Mouse (Mus musculus) frontal cortex, postnatal 10 days (tissue): Measurements from ENCODE around the gene Acvr2b.
A peak's percentile ranks its signal among the peaks of the same experiment; 100 is the strongest.
"Not testable (repeated sequence)": the region's sequence is repeated elsewhere in the genome, so short reads cannot be mapped to it uniquely, and the experiment has no call there.

ENCODE experiments used
- DNase-seq, 2 experiments: peaks; one replicate each; pipeline ENCODE4 v3.0.0; 2022; ENCODE audit warnings: low spot score in 2 of 2, mixed read lengths in 1 of 2

The Acvr2b gene

GRCm38 (mm10) chr9:119401801-119402214, at the start of gene Acvr2b:
Acvr2b (plus strand) TSS chr9:119402118.
- DNase-seq, result peak; percentile 91 to 93

- DNase-seq, result no peak
Measured at GRCm38 (mm10) chr9:119353926-119354325, 48.0 kb upstream of the Acvr2b start.

GRCm38 (mm10) chr9:119355943-119356342, 46.0 kb upstream of the Acvr2b start:
- no peak for DNase-seq

- DNase-seq, result peak; percentile 74 to 86
Measured at GRCm38 (mm10) chr9:119357331-119358057, 44.4 kb upstream of the Acvr2b start, which contains the start of gene Xylb. Xylb (plus strand) TSS chr9:119357381.

- DNase-seq, result no peak
Measured at GRCm38 (mm10) chr9:119358058-119358429, 43.9 kb upstream of the Acvr2b start.

- no peak for DNase-seq
Measured at GRCm38 (mm10) chr9:119361416-119361815, 40.5 kb upstream of the Acvr2b start.

- DNase-seq, result no peak
Measured at GRCm38 (mm10) chr9:119363229-119363628, 38.7 kb upstream of the Acvr2b start.

GRCm38 (mm10) chr9:119365284-119365683, 36.6 kb upstream of the Acvr2b start, which contains the start of gene Slc22a14:
Slc22a14 (minus strand) TSS chr9:119365553.
- no peak for DNase-seq

GRCm38 (mm10) chr9:119368367-119368766, 33.6 kb upstream of the Acvr2b start:
- DNase-seq, result no peak

GRCm38 (mm10) chr9:119370770-119371169, 31.1 kb upstream of the Acvr2b start:
- not testable (repeated sequence) for DNase-seq

- no peak for DNase-seq
Measured at GRCm38 (mm10) chr9:119371251-119371650, 30.7 kb upstream of the Acvr2b start.

GRCm38 (mm10) chr9:119375008-119375407, 26.9 kb upstream of the Acvr2b start:
- DNase-seq, result no peak

- DNase-seq, result no peak
Measured at GRCm38 (mm10) chr9:119375556-119375955, 26.4 kb upstream of the Acvr2b start.

- DNase-seq, result no peak
Measured at GRCm38 (mm10) chr9:119378231-119378630, 23.7 kb upstream of the Acvr2b start.

- DNase-seq, result no peak
Measured at GRCm38 (mm10) chr9:119382603-119383002, 19.3 kb upstream of the Acvr2b start.

GRCm38 (mm10) chr9:119388956-119389355, 13.0 kb upstream of the Acvr2b start:
- DNase-seq, result no peak

GRCm38 (mm10) chr9:119390214-119390613, 11.7 kb upstream of the Acvr2b start:
- DNase-seq, result no peak

GRCm38 (mm10) chr9:119394808-119395207, 7.1 kb upstream of the Acvr2b start:
- no peak for DNase-seq

- DNase-seq, result no peak
Measured at GRCm38 (mm10) chr9:119401351-119401750, 567 bp upstream of the Acvr2b start.

GRCm38 (mm10) chr9:119402253-119403235, 626 bp downstream of the Acvr2b start:
- DNase-seq, result peak in 1 of 2 experiments; percentile 59

GRCm38 (mm10) chr9:119403236-119403641, 1.3 kb downstream of the Acvr2b start:
- DNase-seq, result peak in 1 of 2 experiments; percentile 43

- DNase-seq, result no peak
Measured at GRCm38 (mm10) chr9:119404090-119404489, 2.2 kb downstream of the Acvr2b start.
